29 mouse cellular contexts compared by ENCODE assay signal in the genomic region with DNA sequence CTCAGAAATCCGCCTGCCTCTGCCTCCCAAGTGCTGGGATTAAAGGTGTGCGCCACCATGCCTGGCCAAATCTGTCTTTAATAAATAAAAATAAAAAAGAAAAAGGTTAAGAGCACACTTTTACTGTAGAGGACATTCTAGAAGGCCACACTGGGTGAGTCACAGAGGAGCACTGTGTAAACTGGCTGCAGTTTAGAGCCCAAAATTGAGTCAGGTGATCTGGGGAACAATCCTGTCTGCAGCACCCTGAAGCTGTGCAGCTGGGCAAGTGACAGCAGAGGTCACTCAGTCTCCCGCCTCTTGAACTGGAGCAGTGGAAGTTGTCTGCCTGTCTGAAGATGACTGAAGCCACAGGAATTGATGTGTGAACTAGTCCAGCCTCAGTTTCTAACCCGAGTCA. TPM values are rescaled to one million over a fixed set of nuclear protein-coding genes. Genes with fewer than 3 reads are reported as not detected.
"Had no signal": no experiment of that assay in that cellular context is flagged by ENCODE, and none has a peak within 500 bp of the region (broad histone marks: within the 10 kb centered on the region; RNA-seq: fewer than 3 reads in every experiment).

No protein-coding gene starts in this region.

- H3K27ac ChIP-seq: heart, adult 2 months; heart, embryonic 13.5 days; heart, embryonic 15.5 days; hindbrain, embryonic 13.5 days; hindbrain, embryonic 15.5 days; hindbrain, postnatal 0 days; kidney, embryonic 15.5 days; kidney, postnatal 0 days; left cerebral cortex, adult 2 months; limb, embryonic 10.5 days; limb, embryonic 12.5 days; liver, embryonic 13.5 days; liver, embryonic 15.5 days had no signal

- H3K9ac ChIP-seq: heart, embryonic 13.5 days; heart, embryonic 15.5 days; hindbrain, embryonic 13.5 days; hindbrain, embryonic 15.5 days; kidney, embryonic 15.5 days; limb, embryonic 12.5 days; liver, embryonic 13.5 days; liver, embryonic 15.5 days had no signal

- H3K4me3 ChIP-seq: heart, adult 2 months; heart, embryonic 13.5 days; heart, embryonic 15.5 days; hindbrain, embryonic 13.5 days; hindbrain, embryonic 15.5 days; kidney, embryonic 15.5 days; layer of hippocampus, adult 2 months; left cerebral cortex, adult 2 months; limb, embryonic 10.5 days; limb, embryonic 12.5 days; liver, embryonic 13.5 days; liver, embryonic 15.5 days had no signal

- H3K4me1 ChIP-seq: hindbrain, embryonic 15.5 days; kidney, embryonic 15.5 days; limb, embryonic 10.5 days; limb, embryonic 12.5 days had no signal

- DNase-seq: gastrocnemius, postnatal 14 days; gastrocnemius, postnatal 36 days; heart, adult 11 months; heart, adult 2 months; heart, postnatal 14 days; heart, postnatal 36 days; kidney, adult 11 months; kidney, adult 2 months; kidney, adult 9 months; kidney, postnatal 14 days; kidney, postnatal 4 days; liver, embryonic 13.5 days had no signal

- H3K27me3 ChIP-seq: heart, embryonic 13.5 days; heart, embryonic 15.5 days; hindbrain, embryonic 13.5 days; hindbrain, embryonic 15.5 days; kidney, embryonic 15.5 days; limb, embryonic 12.5 days; liver, embryonic 13.5 days; liver, embryonic 15.5 days had no signal

RNA-seq across cellular contexts. Expression of gene Npas1, which starts 24.0 kb away (rescaled TPM):
- total RNA-seq: gastrocnemius, adult 18-20 months; gastrocnemius, adult 8-10 months; gastrocnemius, postnatal 14 days; gastrocnemius, postnatal 36 days; heart, adult 2 months; heart, postnatal 14 days; heart, postnatal 36 days; hematopoietic stem cell, adult 5-6 weeks had no signal
- polyA plus RNA-seq: gonadal fat pad, adult 2 months; heart, adult 2 months; heart, embryonic 11.5 days; kidney, adult 2 months had no signal
